8 mouse cellular contexts compared by ENCODE assay signal in the genomic region with DNA sequence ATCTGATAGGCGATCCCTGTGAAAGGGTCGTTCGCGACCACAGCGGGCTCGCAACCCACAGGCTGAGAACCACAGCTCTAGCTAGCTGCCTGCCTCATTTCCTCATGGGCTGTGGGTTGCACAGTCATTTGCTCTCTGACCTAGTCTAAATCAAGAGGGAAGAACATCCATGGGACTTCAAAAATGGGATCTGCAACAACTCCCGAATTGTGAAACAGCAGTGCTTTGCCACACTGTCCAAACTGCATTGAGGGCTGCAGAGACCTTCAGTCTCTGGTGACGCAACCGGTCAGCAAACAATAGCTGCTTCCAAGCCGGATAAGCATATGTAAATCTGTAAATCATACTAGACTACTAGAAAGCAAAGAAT. TPM values are rescaled to one million over a fixed set of nuclear protein-coding genes. Genes with fewer than 3 reads are reported as not detected.
DNase-seq lines count a peak whose midpoint lies in the region; ATAC-seq and TF ChIP-seq lines count a peak whose summit lies in the region.

No protein-coding gene starts in this region.

- ATAC-seq in forebrain, postnatal 0 days = no peak
- no peak for ATAC-seq in limb, embryonic 12.5 days (ENCODE audit: insufficient number of reproducible peaks, insufficient read depth, low FRiP score, low TSS enrichment, low read depth)

- H3K4me3 ChIP-seq in gastrocnemius, adult 2 months = peak overlapping the region; percentile 42; the same call in 1 of the 2 replicates
- peak overlapping the region; percentile 0; the same call in 1 of the 2 replicates for H3K4me3 ChIP-seq in forebrain, postnatal 0 days (ENCODE audit: low read depth, low read length)
- no peak overlapping the region for H3K4me3 ChIP-seq in limb, embryonic 12.5 days (replicated peaks)
- peak overlapping the region; percentile 41 for H3K4me3 ChIP-seq in midbrain, embryonic 10.5 days

- H3K27me3 ChIP-seq in forebrain, postnatal 0 days (ENCODE audit: insufficient read depth, low read length) = peaks cover 7% of the 10 kb centered on the region; the same call in 1 of the 2 replicates
- H3K27me3 ChIP-seq in limb, embryonic 12.5 days = peaks cover 40% of the 10 kb centered on the region
- peaks cover 49% of the 10 kb centered on the region for H3K27me3 ChIP-seq in midbrain, embryonic 10.5 days (ENCODE audit: low read depth, poor library complexity, severe bottlenecking)

- H3K9me3 ChIP-seq in forebrain, postnatal 0 days (ENCODE audit: low read length) = no peaks in the 10 kb centered on the region
- H3K9me3 ChIP-seq in limb, embryonic 12.5 days = no peaks in the 10 kb centered on the region
- no peaks in the 10 kb centered on the region for H3K9me3 ChIP-seq in midbrain, embryonic 10.5 days (replicated peaks)

- 28% methylated on average over 10 of the region's 10 CpGs for WGBS in forebrain, postnatal 0 days
- 22% methylated on average over 10 of the region's 10 CpGs for WGBS in limb, embryonic 12.5 days
- WGBS in midbrain, embryonic 10.5 days = 15% methylated on average over 10 of the region's 10 CpGs

- H3K4me2 ChIP-seq in forebrain, postnatal 0 days (ENCODE audit: low read depth) = peak overlapping the region; percentile 10; the same call in 1 of the 2 replicates
- H3K4me2 ChIP-seq in limb, embryonic 12.5 days = peak overlapping the region; percentile 42

- no peaks in the 10 kb centered on the region for H3K36me3 ChIP-seq in forebrain, postnatal 0 days (ENCODE audit: insufficient read depth)
- H3K36me3 ChIP-seq in limb, embryonic 12.5 days = no peaks in the 10 kb centered on the region
- no peaks in the 10 kb centered on the region for H3K36me3 ChIP-seq in midbrain, embryonic 10.5 days

- intact Hi-C loops in gastrocnemius, adult 2 months (cut with DNase I) = no loop called here
- intact Hi-C loops in gastrocnemius, postnatal 14 days (cut with DNase I; ENCODE audit: low total_unique reads) = no loop called here

- DNase-seq in gastrocnemius, adult 2 months = no peak
- no peak for DNase-seq in gastrocnemius, postnatal 14 days
- DNase-seq in forebrain, postnatal 0 days = no peak
- DNase-seq in midbrain, embryonic 10.5 days (ENCODE audit: low spot score) = peak; percentile 44
- no peak for DNase-seq in cerebellum, postnatal 36 days
- DNase-seq in cerebellum, adult 11 months = no peak
- no peak for DNase-seq in spleen, postnatal 10 days (ENCODE audit: low spot score in 2 of 2)

- H3K27ac ChIP-seq in gastrocnemius, adult 2 months = no peak overlapping the region
- H3K27ac ChIP-seq in forebrain, postnatal 0 days (ENCODE audit: low read depth, low read length) = no peak overlapping the region
- H3K27ac ChIP-seq in limb, embryonic 12.5 days = peak overlapping the region; percentile 3; the same call in 1 of the 2 replicates
- no peak overlapping the region; the same call in 1 of the 2 replicates for H3K27ac ChIP-seq in midbrain, embryonic 10.5 days (replicated peaks)

- no peak overlapping the region for H3K9ac ChIP-seq in forebrain, postnatal 0 days
- H3K9ac ChIP-seq in limb, embryonic 12.5 days (replicated peaks) = no peak overlapping the region

- no peak for TF ChIP-seq CTCF in gastrocnemius, adult 2 months (IDR thresholded peaks at IDR 0.05)
- TF ChIP-seq CTCF in forebrain, postnatal 0 days (IDR thresholded peaks at IDR 0.05; ENCODE audit: low read depth) = no peak

- no peaks in the 10 kb centered on the region for H3K4me1 ChIP-seq in forebrain, postnatal 0 days (ENCODE audit: insufficient read depth)
- peaks cover 31% of the 10 kb centered on the region for H3K4me1 ChIP-seq in limb, embryonic 12.5 days (replicated peaks)
- peaks cover 29% of the 10 kb centered on the region for H3K4me1 ChIP-seq in midbrain, embryonic 10.5 days

RNA-seq across cellular contexts. Expression of a gene that starts 23.7 kb away (rescaled TPM):
- total RNA-seq in gastrocnemius, adult 2 months (2021) = 1 to 10 TPM in 1 of 2 experiments, under 1 TPM in 1; 0.97 to 1.1 TPM
- 1 to 10 TPM; 1.6 to 1.8 TPM for total RNA-seq in gastrocnemius, postnatal 14 days (2021)
- total RNA-seq in forebrain, postnatal 0 days (2014; rRNA removed) = 5.1 and 5.7 TPM in 2 replicates
- 0.34 and 0.45 TPM in 2 replicates for polyA plus RNA-seq in forebrain, postnatal 0 days (2015; fragmentation: Nextera tagmentation; extraction: Ambion mirVana)
- polyA plus RNA-seq in limb, embryonic 12.5 days (2016; fragmentation: Nextera tagmentation; extraction: Ambion mirVana) = 2.5 and 3.3 TPM in 2 replicates
- polyA plus RNA-seq in midbrain, embryonic 10.5 days (2016; fragmentation: Nextera tagmentation; extraction: Ambion mirVana) = 0.53 and 0.95 TPM in 2 replicates

RNA-seq across cellular contexts. Expression of a gene that starts 26.2 kb away (rescaled TPM):
- total RNA-seq in gastrocnemius, adult 2 months (2021) = 10 to 100 TPM; 18.2 to 19.6 TPM
- total RNA-seq in gastrocnemius, postnatal 14 days (2021) = 10 to 100 TPM; 12.1 to 15.0 TPM
- total RNA-seq in forebrain, postnatal 0 days (2014; rRNA removed) = 57.5 and 71.2 TPM in 2 replicates
- polyA plus RNA-seq in forebrain, postnatal 0 days (2015; fragmentation: Nextera tagmentation; extraction: Ambion mirVana) = 96.4 and 97.3 TPM in 2 replicates
- 47.4 and 55.2 TPM in 2 replicates for polyA plus RNA-seq in limb, embryonic 12.5 days (2016; fragmentation: Nextera tagmentation; extraction: Ambion mirVana)
- polyA plus RNA-seq in midbrain, embryonic 10.5 days (2016; fragmentation: Nextera tagmentation; extraction: Ambion mirVana) = 50.6 and 51.1 TPM in 2 replicates

RNA-seq across cellular contexts. Expression of a gene that starts 41.4 kb away (rescaled TPM):
- total RNA-seq in gastrocnemius, adult 2 months (2021) = 1 to 10 TPM; 9.6 to 9.8 TPM
- total RNA-seq in gastrocnemius, postnatal 14 days (2021) = 10 to 100 TPM; 13.6 to 14.0 TPM
- 30.5 and 33.2 TPM in 2 replicates for total RNA-seq in forebrain, postnatal 0 days (2014; rRNA removed)
- 34.4 and 38.1 TPM in 2 replicates for polyA plus RNA-seq in forebrain, postnatal 0 days (2015; fragmentation: Nextera tagmentation; extraction: Ambion mirVana)
- 50.8 and 54.6 TPM in 2 replicates for polyA plus RNA-seq in limb, embryonic 12.5 days (2016; fragmentation: Nextera tagmentation; extraction: Ambion mirVana)
- 43.9 and 44.3 TPM in 2 replicates for polyA plus RNA-seq in midbrain, embryonic 10.5 days (2016; fragmentation: Nextera tagmentation; extraction: Ambion mirVana)
